Mouse (Mus musculus) embryonic facial prominence, embryonic 15.5 days (tissue): ENCODE measurements around the gene Cmpk2. TPM values are rescaled to one million over a fixed set of nuclear protein-coding genes. Genes with fewer than 3 reads are reported as not detected.

Experiments
- polyA plus RNA-seq: library from polyadenylated mRNA; unstranded; fragments of >200 nt; fragmentation: Nextera tagmentation; extraction: Ambion mirVana; gene quantifications from 2 replicates; pipeline ENCODE4 v1.2.1, GENCODE M21; 2015

The Cmpk2 gene
- polyA plus RNA-seq, 1 experiment from 2014 or later, result 7.5 TPM

Other genes with a start within 250 kb of the Cmpk2 start
- 38.7 and 40.0 TPM in 2 replicates for gene Rnf144a, start 54.0 kb upstream of the Cmpk2 start, polyA plus RNA-seq
- 1.5 and 1.6 TPM in 2 replicates for gene Rsad2, start 12.8 kb upstream of the Cmpk2 start, polyA plus RNA-seq